Mouse (Mus musculus) stomach, postnatal 0 days (tissue): Measurements from ENCODE around the gene Gper1.

ENCODE experiments used
- CTCF ChIP-seq: IDR thresholded peaks from 2 replicates; pipeline ENCODE4 v1.5.1; 2016; ENCODE audit warnings: antibody characterized with exemption, low read depth, mild to moderate bottlenecking, moderate library complexity
- EP300 ChIP-seq: optimal IDR thresholded peaks from 2 replicates; pipeline ENCODE3; 2016; ENCODE audit warnings: antibody characterized with exemption

DNA sequence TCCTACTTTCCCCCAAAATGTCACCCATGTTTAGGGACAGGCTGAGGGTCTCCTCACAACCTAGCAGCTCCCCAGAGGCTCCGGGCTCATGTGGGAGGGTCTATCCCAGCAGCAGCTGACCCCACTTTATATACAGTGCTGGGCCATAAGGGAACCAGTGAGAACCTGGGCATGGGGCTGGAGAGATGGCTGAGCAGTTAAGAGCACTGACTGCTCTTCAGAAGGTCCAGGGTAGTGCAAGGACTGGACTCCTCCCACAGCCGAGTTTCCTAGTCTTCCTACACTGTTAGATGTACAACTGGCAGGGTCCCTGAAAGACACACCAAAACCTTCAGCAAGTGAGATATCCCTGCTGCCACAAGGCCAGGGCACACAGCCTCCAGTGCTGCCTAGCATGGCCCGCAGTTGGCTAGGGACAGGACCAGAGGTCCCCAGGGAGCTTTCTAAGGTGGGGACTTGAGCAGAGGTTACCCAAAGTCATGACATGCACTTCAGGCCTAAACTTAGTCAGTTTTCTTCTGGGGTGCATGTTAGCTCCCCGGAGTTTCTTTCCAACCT is 25.5 kb upstream of the Gper1 start:
- TF ChIP-seq CTCF (no peak), EP300 (no peak)
